Mouse (Mus musculus): ENCODE results near the gene Jund. TPM values are rescaled to one million over a fixed set of nuclear protein-coding genes. Genes with fewer than 3 reads are reported as not detected.

Gene Jund
- polyA plus RNA-seq, 1 experiment, result 111 TPM

DNA sequence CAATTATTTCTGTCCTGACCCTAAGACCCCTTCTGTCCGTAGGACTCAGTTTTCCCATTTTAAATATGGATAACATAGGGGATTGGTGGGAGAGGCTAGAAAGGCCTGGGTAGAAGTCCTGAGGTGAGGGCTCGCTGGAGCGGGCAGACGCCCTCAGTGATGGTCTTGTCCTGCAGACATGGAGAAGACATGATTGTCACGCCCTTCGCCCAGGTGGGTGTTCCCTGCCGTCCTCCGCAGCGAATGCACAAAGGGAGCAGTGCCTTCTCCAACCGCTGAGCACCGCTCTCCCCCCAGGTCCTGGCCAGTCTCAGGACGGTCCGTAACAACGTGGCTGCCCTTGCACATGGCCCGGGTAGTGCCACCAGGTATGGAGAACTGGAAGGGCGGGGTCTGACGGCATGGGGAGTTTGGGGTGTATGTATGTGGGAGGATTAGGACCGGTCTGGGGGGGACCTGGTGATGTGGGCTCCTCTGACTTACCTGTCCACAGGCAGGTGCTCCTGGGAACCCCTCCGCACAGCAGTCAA, 47.0 kb downstream of the Jund start:
- Histone ChIP-seq H3K27ac (ENCODE audit: insufficient read depth, low read depth, low read length) (no peak overlapping the region), H3K4me3 (ENCODE audit: insufficient read depth, low read length) (no peak overlapping the region), H3K4me1 (ENCODE audit: control insufficient read depth, insufficient read depth, low read length) (peaks cover 5% of the 10 kb centered on the region; the same call in 1 of the 2 replicates)
- TF ChIP-seq POLR2A (IDR thresholded peaks at IDR 0.05; ENCODE audit: borderline replicate concordance, low read depth, low read length) (no peak), CTCF (IDR thresholded peaks at IDR 0.05; ENCODE audit: low read depth, low read length) (no peak)

DNA sequence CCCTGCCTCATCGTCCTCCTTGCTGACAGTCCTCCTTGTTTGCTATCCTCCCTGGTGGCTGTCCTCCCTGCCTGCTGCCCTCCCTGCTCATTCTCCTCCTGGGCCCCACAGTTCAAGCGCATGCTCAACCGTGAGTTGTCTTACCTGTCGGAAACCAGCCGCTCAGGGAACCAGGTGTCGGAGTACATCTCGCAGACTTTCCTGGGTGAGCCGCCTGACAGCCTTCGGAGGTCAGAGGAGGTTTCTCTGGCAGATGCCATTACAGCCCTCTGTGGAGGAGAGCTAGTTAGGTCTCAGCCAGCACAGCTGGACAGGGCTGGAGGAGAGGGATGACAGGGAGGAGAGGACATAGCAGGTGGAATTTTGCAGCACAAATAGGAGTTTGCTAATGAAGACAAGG, 47.9 kb downstream of the Jund start:
- TF ChIP-seq CTCF (IDR thresholded peaks at IDR 0.05; ENCODE audit: low read depth, low read length), result no peak
- no peak for TF ChIP-seq POLR2A (IDR thresholded peaks at IDR 0.05; ENCODE audit: borderline replicate concordance, low read depth, low read length)

DNA sequence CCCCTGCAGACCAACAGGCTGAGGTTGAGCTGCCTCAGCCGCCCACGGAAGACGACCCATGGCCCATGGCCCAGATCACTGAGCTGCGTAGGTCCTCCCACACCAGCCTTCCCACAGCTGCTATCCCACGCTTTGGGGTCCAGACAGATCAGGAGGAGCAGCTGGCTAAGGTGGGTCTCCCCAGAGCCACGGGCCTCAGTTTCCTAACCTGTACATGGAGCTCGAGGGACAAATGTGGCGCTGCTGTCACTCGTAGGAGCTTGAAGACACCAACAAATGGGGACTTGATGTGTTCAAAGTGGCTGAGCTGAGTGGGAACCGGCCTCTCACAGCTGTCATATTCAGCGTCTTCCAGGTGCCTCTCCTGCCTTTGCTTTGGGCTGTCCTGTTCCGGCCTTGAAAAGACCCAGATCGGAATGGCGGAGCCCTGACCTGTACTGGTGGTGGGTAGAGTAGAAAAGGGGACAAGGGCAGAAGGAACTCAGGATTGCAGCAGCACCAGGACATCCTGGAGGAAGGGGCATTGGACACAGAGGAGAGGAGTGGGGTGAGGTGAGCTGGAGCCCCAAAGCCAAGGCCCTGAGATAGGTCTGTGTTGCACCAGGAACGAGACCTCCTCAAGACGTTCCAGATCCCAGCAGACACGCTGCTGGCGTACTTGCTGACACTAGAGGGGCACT, 48.6 kb downstream of the Jund start:
- TF ChIP-seq POLR2A (IDR thresholded peaks at IDR 0.05; ENCODE audit: borderline replicate concordance, low read depth, low read length), result no peak
- no peak for TF ChIP-seq CTCF (IDR thresholded peaks at IDR 0.05; ENCODE audit: low read depth, low read length)

More for the DNA sequence above, 47.9 kb downstream of the Jund start:
- Histone ChIP-seq H3K4me1 (ENCODE audit: control insufficient read depth, insufficient read depth, low read length) (peaks cover 9% of the 10 kb centered on the region; the same call in 1 of the 2 replicates), H3K4me3 (ENCODE audit: insufficient read depth, low read length) (no peak overlapping the region), H3K27ac (ENCODE audit: insufficient read depth, low read depth, low read length) (no peak overlapping the region)

DNA sequence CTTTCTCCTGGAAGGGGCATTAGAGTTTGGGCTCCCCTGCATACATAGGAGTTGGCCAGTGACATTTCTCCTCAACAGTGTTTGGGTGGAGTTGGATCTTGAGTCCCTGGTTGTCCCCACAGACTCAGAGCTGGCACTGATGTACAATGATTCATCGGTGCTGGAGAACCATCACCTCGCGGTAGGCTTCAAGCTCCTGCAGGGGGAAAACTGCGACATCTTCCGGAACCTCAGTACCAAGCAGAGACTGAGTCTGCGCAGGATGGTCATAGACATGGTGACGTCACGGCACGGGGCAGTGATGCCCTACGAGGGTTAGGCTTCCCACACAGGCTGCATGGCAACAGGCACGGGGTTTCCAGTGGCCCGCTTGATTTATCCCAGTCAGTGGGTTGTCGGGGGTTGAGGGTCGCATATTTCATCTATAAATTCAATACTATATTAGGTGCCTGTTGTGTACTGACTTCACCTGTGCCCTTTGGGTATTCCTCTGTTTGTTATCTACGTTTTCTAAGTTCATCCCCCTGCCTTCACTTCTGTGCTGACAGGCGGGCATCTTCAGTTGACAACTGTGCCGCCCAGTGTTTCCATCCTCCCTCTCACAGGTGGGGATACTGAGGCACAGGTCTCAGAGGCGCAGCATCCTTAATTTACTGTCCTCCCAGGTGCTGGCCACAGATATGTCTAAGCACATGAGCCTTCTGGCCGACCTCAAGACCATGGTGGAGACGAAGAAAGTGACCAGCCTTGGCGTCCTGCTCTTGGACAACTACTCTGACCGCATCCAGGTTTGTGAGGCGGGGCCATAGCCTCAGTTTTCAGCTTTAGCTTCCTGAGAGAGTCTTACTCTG, 49.7 kb downstream of the Jund start:
- Histone ChIP-seq H3K4me3 (ENCODE audit: insufficient read depth, low read length) (no peak overlapping the region), H3K4me1 (ENCODE audit: control insufficient read depth, insufficient read depth, low read length) (peaks cover 23% of the 10 kb centered on the region), H3K27ac (ENCODE audit: insufficient read depth, low read depth, low read length) (no peak overlapping the region)
- TF ChIP-seq CTCF (IDR thresholded peaks at IDR 0.05; ENCODE audit: low read depth, low read length) (no peak), POLR2A (IDR thresholded peaks at IDR 0.05; ENCODE audit: borderline replicate concordance, low read depth, low read length) (no peak)

More for the DNA sequence above, 48.6 kb downstream of the Jund start:
- Histone ChIP-seq H3K4me3 (ENCODE audit: insufficient read depth, low read length) (no peak overlapping the region), H3K4me1 (ENCODE audit: control insufficient read depth, insufficient read depth, low read length) (peaks cover 15% of the 10 kb centered on the region), H3K27ac (ENCODE audit: insufficient read depth, low read depth, low read length) (no peak overlapping the region)

DNA sequence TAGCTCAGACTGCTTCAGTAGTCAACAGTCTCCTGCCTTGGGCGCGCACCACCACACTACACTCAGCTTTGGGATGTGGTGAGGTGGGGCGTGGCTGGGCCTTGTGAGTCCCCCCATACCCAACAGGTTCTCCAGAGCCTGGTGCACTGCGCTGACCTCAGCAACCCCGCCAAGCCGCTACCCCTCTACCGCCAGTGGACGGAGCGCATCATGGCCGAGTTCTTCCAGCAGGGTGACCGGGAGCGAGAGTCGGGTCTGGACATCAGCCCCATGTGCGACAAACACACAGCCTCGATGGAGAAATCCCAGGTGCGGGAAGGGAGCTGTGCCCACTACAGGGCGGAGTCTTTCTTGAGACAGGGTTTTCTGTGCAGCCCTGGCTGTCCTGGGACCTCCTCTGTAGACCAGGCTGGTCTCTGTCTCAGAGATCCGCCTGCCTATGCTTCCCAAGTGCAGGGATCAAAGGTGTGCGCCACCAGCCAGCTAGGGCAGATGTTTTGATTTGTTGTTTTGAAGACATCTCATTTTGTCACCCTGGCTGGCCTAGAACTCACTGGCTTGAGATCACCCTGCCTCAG, 50.4 kb downstream of the Jund start:
- Histone ChIP-seq H3K4me1 (ENCODE audit: control insufficient read depth, insufficient read depth, low read length) (peaks cover 27% of the 10 kb centered on the region), H3K4me3 (ENCODE audit: insufficient read depth, low read length) (no peak overlapping the region), H3K27ac (ENCODE audit: insufficient read depth, low read depth, low read length) (no peak overlapping the region)
- TF ChIP-seq CTCF (IDR thresholded peaks at IDR 0.05; ENCODE audit: low read depth, low read length), result no peak
- TF ChIP-seq POLR2A (IDR thresholded peaks at IDR 0.05; ENCODE audit: borderline replicate concordance, low read depth, low read length), result no peak

Other genes with a start within 250 kb of the Jund start
- gene Klhl26, start 222.0 kb upstream of the Jund start, polyA plus RNA-seq (2012; ENCODE audit: insufficient read depth, insufficient read length, missing spikeins), result 10.8 and 10.9 TPM in 2 replicates
- not detected in 2 replicates for gene Tmem59l, start 211.6 kb upstream of the Jund start, polyA plus RNA-seq (2012; ENCODE audit: insufficient read depth, insufficient read length, missing spikeins)
- gene Crlf1, start 205.8 kb upstream of the Jund start, polyA plus RNA-seq (2012; ENCODE audit: insufficient read depth, insufficient read length, missing spikeins), result 0.97 and 1.0 TPM in 2 replicates
- 80.7 and 86.0 TPM in 2 replicates for gene Rex1bd, start 192.2 kb upstream of the Jund start, polyA plus RNA-seq (2012; ENCODE audit: insufficient read depth, insufficient read length, missing spikeins)
- 825 and 873 TPM in 2 replicates for gene Uba52, start 188.1 kb upstream of the Jund start, polyA plus RNA-seq (2012; ENCODE audit: insufficient read depth, insufficient read length, missing spikeins)
- gene Fkbp8, start 171.2 kb upstream of the Jund start, polyA plus RNA-seq (2012; ENCODE audit: insufficient read depth, insufficient read length, missing spikeins), result 163 and 178 TPM in 2 replicates
- 82.2 and 82.3 TPM in 2 replicates for gene Kxd1, start 171.0 kb upstream of the Jund start, polyA plus RNA-seq (2012; ENCODE audit: insufficient read depth, insufficient read length, missing spikeins)
- gene Ell, start 159.5 kb upstream of the Jund start, polyA plus RNA-seq (2012; ENCODE audit: insufficient read depth, insufficient read length, missing spikeins), result 17.1 TPM in 2 replicates
- gene Isyna1, start 104.6 kb upstream of the Jund start, polyA plus RNA-seq (2012; ENCODE audit: insufficient read depth, insufficient read length, missing spikeins), result 36.0 and 41.4 TPM in 2 replicates
- 106 and 123 TPM in 2 replicates for gene Ssbp4, start 90.1 kb upstream of the Jund start, polyA plus RNA-seq (2012; ENCODE audit: insufficient read depth, insufficient read length, missing spikeins)
- gene Lrrc25, start 82.8 kb upstream of the Jund start, polyA plus RNA-seq (2012; ENCODE audit: insufficient read depth, insufficient read length, missing spikeins), result 185 and 197 TPM in 2 replicates
- gene Gdf15, start 66.5 kb upstream of the Jund start, polyA plus RNA-seq (2012; ENCODE audit: insufficient read depth, insufficient read length, missing spikeins), result 3.3 and 4.9 TPM in 2 replicates
- gene Pgpep1, start 38.6 kb upstream of the Jund start, polyA plus RNA-seq (2012; ENCODE audit: insufficient read depth, insufficient read length, missing spikeins), result 33.0 and 35.2 TPM in 2 replicates
- gene Lsm4, start 25.7 kb upstream of the Jund start, polyA plus RNA-seq (2012; ENCODE audit: insufficient read depth, insufficient read length, missing spikeins), result 62.3 and 65.9 TPM in 2 replicates
- gene Iqcn, start 4.5 kb downstream of the Jund start, polyA plus RNA-seq (2012; ENCODE audit: insufficient read depth, insufficient read length, missing spikeins), result not detected in 2 replicates
- not detected in 2 replicates for gene Gm3336, start 19.6 kb downstream of the Jund start, polyA plus RNA-seq (2012; ENCODE audit: insufficient read depth, insufficient read length, missing spikeins)
- gene Pde4c, start 24.8 kb downstream of the Jund start, polyA plus RNA-seq (2012; ENCODE audit: insufficient read depth, insufficient read length, missing spikeins), result not detected in 2 replicates
- 7.9 and 9.4 TPM in 2 replicates for gene Rab3a, start 55.7 kb downstream of the Jund start, polyA plus RNA-seq (2012; ENCODE audit: insufficient read depth, insufficient read length, missing spikeins)
- gene Mpv17l2, start 62.0 kb downstream of the Jund start, polyA plus RNA-seq (2012; ENCODE audit: insufficient read depth, insufficient read length, missing spikeins), result 32.4 and 33.7 TPM in 2 replicates
- 26.9 and 27.5 TPM in 2 replicates for gene Pik3r2, start 77.8 kb downstream of the Jund start, polyA plus RNA-seq (2012; ENCODE audit: insufficient read depth, insufficient read length, missing spikeins)
- gene Mast3, start 106.1 kb downstream of the Jund start, polyA plus RNA-seq (2012; ENCODE audit: insufficient read depth, insufficient read length, missing spikeins), result 57.7 and 59.6 TPM in 2 replicates
- 0.20 TPM in 1 of 2 replicates, not detected in the other for gene Il12rb1, start 109.5 kb downstream of the Jund start, polyA plus RNA-seq (2012; ENCODE audit: insufficient read depth, insufficient read length, missing spikeins)
- 27.8 and 29.7 TPM in 2 replicates for gene Arrdc2, start 140.8 kb downstream of the Jund start, polyA plus RNA-seq (2012; ENCODE audit: insufficient read depth, insufficient read length, missing spikeins)
- 0.99 and 1.8 TPM in 2 replicates for gene Kcnn1, start 164.3 kb downstream of the Jund start, polyA plus RNA-seq (2012; ENCODE audit: insufficient read depth, insufficient read length, missing spikeins)
- gene Ccdc124, start 175.0 kb downstream of the Jund start, polyA plus RNA-seq (2012; ENCODE audit: insufficient read depth, insufficient read length, missing spikeins), result 35.6 and 39.9 TPM in 2 replicates
- gene Slc5a5, start 193.8 kb downstream of the Jund start, polyA plus RNA-seq (2012; ENCODE audit: insufficient read depth, insufficient read length, missing spikeins), result not detected in 2 replicates
- 1,719 and 1,824 TPM in 2 replicates for gene Rpl18a, start 198.5 kb downstream of the Jund start, polyA plus RNA-seq (2012; ENCODE audit: insufficient read depth, insufficient read length, missing spikeins)
- 37.3 and 44.2 TPM in 2 replicates for gene Map1s, start 207.0 kb downstream of the Jund start, polyA plus RNA-seq (2012; ENCODE audit: insufficient read depth, insufficient read length, missing spikeins)

Measured in bone marrow macrophage, adult 2 months (primary cell).